Mouse (Mus musculus) E14TG2a.4 (cell line): ENCODE results near the gene Lrrc4b.

Experiments used
- H3K27me3 ChIP-seq: 2 replicates; pipeline ENCODE4 v1.6.1; 2014; ENCODE audit warnings: low read length, control low read depth; ENCODE audit not compliant: insufficient read depth
- H3K36me3 ChIP-seq: 2 replicates; pipeline ENCODE4 v1.6.1; 2014; ENCODE audit warnings: low read length, control low read depth; ENCODE audit not compliant: insufficient read depth
- H3K4me1 ChIP-seq: replicated peaks from 2 replicates; pipeline ENCODE4 v1.6.1; 2014; ENCODE audit warnings: low read depth, low read length, control low read depth
- H3K4me3 ChIP-seq: replicated peaks from 2 replicates; pipeline ENCODE4 v1.5.1; 2014; ENCODE audit warnings: mild to moderate bottlenecking, low read length
- H3K9me3 ChIP-seq: 2 replicates; pipeline ENCODE4 v1.6.1; 2014; ENCODE audit warnings: low read length, control low read depth
- CTCF ChIP-seq: conservative IDR thresholded peaks from 2 replicates; pipeline ENCODE4 v1.5.1; 2014; ENCODE audit warnings: low read length
- NANOG ChIP-seq: IDR thresholded peaks from 2 replicates; pipeline ENCODE4 v1.6.1; 2014; ENCODE audit warnings: borderline replicate concordance, low read length, mixed read lengths
- POU5F1 ChIP-seq: IDR thresholded peaks from 2 replicates; pipeline ENCODE4 v1.6.1; 2014; ENCODE audit warnings: low read length, borderline replicate concordance

Gene Lrrc4b

GRCm38 (mm10) chr7:44428968-44429521, at the start of gene Lrrc4b:
Lrrc4b (plus strand) TSS chr7:44429018.
- H3K4me3 ChIP-seq = peak within 1 kb of the TSS; percentile 81
- H3K27me3 ChIP-seq = peaks cover 68% of the 10 kb centered on the region
- TF ChIP-seq CTCF (no peak), NANOG (no peak), POU5F1 (no peak)
- no peaks in the 10 kb centered on the region for H3K9me3 ChIP-seq
- no peaks in the 10 kb centered on the region for H3K36me3 ChIP-seq
- peaks cover 52% of the 10 kb centered on the region for H3K4me1 ChIP-seq

GRCm38 (mm10) chr7:44382541-44382940, 46.3 kb upstream of the Lrrc4b start:
- Histone ChIP-seq H3K4me3 (no peak overlapping the region; the same call in 1 of the 2 replicates), H3K27me3 (peaks cover 18% of the 10 kb centered on the region), H3K9me3 (no peaks in the 10 kb centered on the region), H3K36me3 (peaks cover 11% of the 10 kb centered on the region; the same call in 1 of the 2 replicates), H3K4me1 (peaks cover 43% of the 10 kb centered on the region)
- TF ChIP-seq POU5F1 = no peak
- TF ChIP-seq CTCF = no peak
- no peak for TF ChIP-seq NANOG

- TF ChIP-seq CTCF = no peak
- TF ChIP-seq NANOG = no peak
- no peak for TF ChIP-seq POU5F1
- Histone ChIP-seq H3K4me3 (peak within 1 kb of the TSS; percentile 81), H3K27me3 (peaks cover 25% of the 10 kb centered on the region)
Observed at GRCm38 (mm10) chr7:44383980-44384715, 44.7 kb upstream of the Lrrc4b start, which contains the start of gene Syt3. Syt3 (plus strand) TSS chr7:44384102.

GRCm38 (mm10) chr7:44384716-44385059, 44.1 kb upstream of the Lrrc4b start:
- H3K4me3 ChIP-seq = peak overlapping the region; percentile 81
- H3K27me3 ChIP-seq = peaks cover 25% of the 10 kb centered on the region
- peaks cover 32% of the 10 kb centered on the region for H3K4me1 ChIP-seq
- H3K9me3 ChIP-seq = no peaks in the 10 kb centered on the region
- peaks cover 9% of the 10 kb centered on the region; the same call in 1 of the 2 replicates for H3K36me3 ChIP-seq
- TF ChIP-seq CTCF = no peak
- no peak for TF ChIP-seq POU5F1
- no peak for TF ChIP-seq NANOG

More at GRCm38 (mm10) chr7:44383980-44384715, 44.7 kb upstream of the Lrrc4b start, which contains the start of gene Syt3:
- Histone ChIP-seq H3K9me3 (no peaks in the 10 kb centered on the region), H3K4me1 (peaks cover 35% of the 10 kb centered on the region), H3K36me3 (peaks cover 11% of the 10 kb centered on the region; the same call in 1 of the 2 replicates)

GRCm38 (mm10) chr7:44385720-44386119, 43.1 kb upstream of the Lrrc4b start, which contains the start of gene 1700008O03Rik:
1700008O03Rik (minus strand) TSS chr7:44385820.
- Histone ChIP-seq H3K4me1 (peaks cover 31% of the 10 kb centered on the region), H3K27me3 (peaks cover 25% of the 10 kb centered on the region), H3K4me3 (peak within 1 kb of the TSS; percentile 81), H3K36me3 (0 out of 2 replicates have a peak, but pooled peaks cover under 1% of the 10 kb centered on the region), H3K9me3 (no peaks in the 10 kb centered on the region)
- TF ChIP-seq POU5F1 = no peak
- no peak for TF ChIP-seq CTCF
- no peak for TF ChIP-seq NANOG

- H3K4me3 ChIP-seq = no peak overlapping the region
- peaks cover 26% of the 10 kb centered on the region for H3K27me3 ChIP-seq
- H3K36me3 ChIP-seq = no peaks in the 10 kb centered on the region
- peaks cover 41% of the 10 kb centered on the region for H3K4me1 ChIP-seq
- H3K9me3 ChIP-seq = no peaks in the 10 kb centered on the region
- TF ChIP-seq CTCF (no peak), NANOG (no peak), POU5F1 (no peak)
Observed at GRCm38 (mm10) chr7:44391831-44392230, 37.0 kb upstream of the Lrrc4b start.

- Histone ChIP-seq H3K9me3 (no peaks in the 10 kb centered on the region), H3K36me3 (no peaks in the 10 kb centered on the region), H3K4me3 (no peak overlapping the region), H3K4me1 (peaks cover 41% of the 10 kb centered on the region), H3K27me3 (peaks cover 26% of the 10 kb centered on the region)
- TF ChIP-seq NANOG (no peak), CTCF (no peak), POU5F1 (no peak)
Observed at GRCm38 (mm10) chr7:44392341-44392740, 36.5 kb upstream of the Lrrc4b start.

GRCm38 (mm10) chr7:44393284-44393683, 35.5 kb upstream of the Lrrc4b start:
- TF ChIP-seq POU5F1 (no peak), CTCF (no peak), NANOG (no peak)
- H3K36me3 ChIP-seq = no peaks in the 10 kb centered on the region
- H3K27me3 ChIP-seq = peaks cover 19% of the 10 kb centered on the region
- H3K4me3 ChIP-seq = no peak overlapping the region
- no peaks in the 10 kb centered on the region for H3K9me3 ChIP-seq
- H3K4me1 ChIP-seq = peaks cover 41% of the 10 kb centered on the region
